Mouse (Mus musculus) ES-Bruce4 (cell line): ENCODE measurements around the gene Syt2.

ENCODE experiments used
- CTCF ChIP-seq: IDR thresholded peaks from one replicate; pipeline ENCODE4 v1.8.1; 2011; ENCODE audit warnings: low read depth, low read length
- EP300 ChIP-seq: IDR thresholded peaks from 2 replicates; pipeline ENCODE4 v1.6.1; 2011; ENCODE audit warnings: low read depth, low read length; ENCODE audit not compliant: insufficient read depth

DNA sequence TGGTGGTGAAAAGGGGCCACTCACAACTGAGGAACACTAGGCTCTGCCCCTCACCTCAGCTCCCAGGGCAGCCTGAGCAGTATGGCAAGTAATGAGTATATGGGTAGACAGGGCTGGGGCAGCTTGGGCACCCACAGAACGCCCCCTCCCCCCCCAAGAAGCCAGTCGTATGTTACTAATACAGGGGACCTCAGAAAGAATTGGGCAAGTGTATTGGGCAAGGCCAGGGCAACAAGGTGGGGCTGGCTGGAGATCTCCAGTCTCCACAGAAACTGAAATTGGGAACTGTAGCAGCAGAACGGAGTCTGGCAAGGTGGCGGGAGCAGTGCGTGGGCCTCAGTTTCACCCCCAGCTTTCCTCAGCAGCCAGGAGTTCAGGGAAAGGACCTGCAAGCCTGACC is 106.0 kb downstream of the Syt2 start:
- TF ChIP-seq CTCF, result no peak
- no peak for TF ChIP-seq EP300
